Mouse (Mus musculus): ENCODE measurements around the gene Sat2. TPM values are rescaled to one million over a fixed set of nuclear protein-coding genes. Genes with fewer than 3 reads are reported as not detected.

The Sat2 gene
- polyA plus RNA-seq, 1 experiment from 2014 or later: 18.1 TPM

GRCm38 (mm10) chr11:69665457-69665960, 43.7 kb downstream of the Sat2 start:
- no peak for DNase-seq (ENCODE audit: low spot score)
- Histone ChIP-seq H3K4me1 (replicated peaks; ENCODE audit: control insufficient read depth, insufficient read depth, low read length) (peaks cover 15% of the 10 kb centered on the region), H3K36me3 (ENCODE audit: control insufficient read depth, insufficient read depth, low read length) (peaks cover 69% of the 10 kb centered on the region), H3K27ac (ENCODE audit: low read depth) (peak overlapping the region; percentile 38), H3K4me2 (ENCODE audit: low read length) (no peak overlapping the region), H3K9ac (ENCODE audit: low read length) (no peak overlapping the region), H3K27me3 (replicated peaks; ENCODE audit: control insufficient read depth, insufficient read depth, low read length) (no peaks in the 10 kb centered on the region), H3K4me3 (ENCODE audit: low read depth, low read length) (no peak overlapping the region), H3K9me3 (ENCODE audit: control insufficient read depth, low read length) (no peaks in the 10 kb centered on the region)
- WGBS: 78% methylated on average over 9 of the region's 9 CpGs
- ATAC-seq (replicated peaks; ENCODE audit: low FRiP score, low TSS enrichment, low read depth): no peak

- no peak within 1 kb of the TSS for H3K4me2 ChIP-seq (ENCODE audit: low read length)
- H3K36me3 ChIP-seq (ENCODE audit: control insufficient read depth, insufficient read depth, low read length): peaks cover 73% of the 10 kb centered on the region
- H3K27me3 ChIP-seq (replicated peaks; ENCODE audit: control insufficient read depth, insufficient read depth, low read length): no peaks in the 10 kb centered on the region
- 32% methylated on average over 7 of the region's 7 CpGs for WGBS
- peak within 1 kb of the TSS; percentile 38 for H3K27ac ChIP-seq (ENCODE audit: low read depth)
- H3K4me1 ChIP-seq (replicated peaks; ENCODE audit: control insufficient read depth, insufficient read depth, low read length): peaks cover 15% of the 10 kb centered on the region
- no peaks in the 10 kb centered on the region for H3K9me3 ChIP-seq (ENCODE audit: control insufficient read depth, low read length)
- DNase-seq (ENCODE audit: low spot score) (no peak), ATAC-seq (replicated peaks; ENCODE audit: low FRiP score, low TSS enrichment, low read depth) (no peak)
- H3K4me3 ChIP-seq (ENCODE audit: low read depth, low read length): no peak within 1 kb of the TSS
- no peak within 1 kb of the TSS for H3K9ac ChIP-seq (ENCODE audit: low read length)
Measured at GRCm38 (mm10) chr11:69665961-69666664, 44.3 kb downstream of the Sat2 start, which contains the start of gene Cd68. Cd68 (minus strand) TSS chr11:69666153.

- no peaks in the 10 kb centered on the region for H3K9me3 ChIP-seq (ENCODE audit: control insufficient read depth, low read length)
- ATAC-seq (replicated peaks; ENCODE audit: low FRiP score, low TSS enrichment, low read depth) (no peak), DNase-seq (ENCODE audit: low spot score) (no peak)
- no peak overlapping the region for H3K4me3 ChIP-seq (ENCODE audit: low read depth, low read length)
- peaks cover 73% of the 10 kb centered on the region for H3K36me3 ChIP-seq (ENCODE audit: control insufficient read depth, insufficient read depth, low read length)
- H3K4me2 ChIP-seq (ENCODE audit: low read length): no peak overlapping the region
- peaks cover 11% of the 10 kb centered on the region for H3K4me1 ChIP-seq (replicated peaks; ENCODE audit: control insufficient read depth, insufficient read depth, low read length)
- no peak overlapping the region for H3K27ac ChIP-seq (ENCODE audit: low read depth)
- WGBS: 86% methylated on average over 3 of the region's 3 CpGs
- no peak overlapping the region for H3K9ac ChIP-seq (ENCODE audit: low read length)
- no peaks in the 10 kb centered on the region for H3K27me3 ChIP-seq (replicated peaks; ENCODE audit: control insufficient read depth, insufficient read depth, low read length)
Measured at GRCm38 (mm10) chr11:69666665-69667005, 44.8 kb downstream of the Sat2 start.

- H3K9ac ChIP-seq (ENCODE audit: low read length): peak overlapping the region; percentile 100
- WGBS: 1% methylated on average over 57 of the region's 61 CpGs
- peak overlapping the region; percentile 56 for H3K4me3 ChIP-seq (ENCODE audit: low read depth, low read length)
- H3K4me1 ChIP-seq (replicated peaks; ENCODE audit: control insufficient read depth, insufficient read depth, low read length): peaks cover 10% of the 10 kb centered on the region; the same call in 1 of the 2 replicates
- peaks cover 75% of the 10 kb centered on the region for H3K36me3 ChIP-seq (ENCODE audit: control insufficient read depth, insufficient read depth, low read length)
- peak; percentile 96 for DNase-seq (ENCODE audit: low spot score)
- peak overlapping the region; percentile 97 for H3K27ac ChIP-seq (ENCODE audit: low read depth)
- ATAC-seq (replicated peaks; ENCODE audit: low FRiP score, low TSS enrichment, low read depth): peak; percentile 68
- no peaks in the 10 kb centered on the region for H3K27me3 ChIP-seq (replicated peaks; ENCODE audit: control insufficient read depth, insufficient read depth, low read length)
- peak overlapping the region; percentile 76 for H3K4me2 ChIP-seq (ENCODE audit: low read length)
- no peaks in the 10 kb centered on the region for H3K9me3 ChIP-seq (ENCODE audit: control insufficient read depth, low read length)
Measured at GRCm38 (mm10) chr11:69670786-69671725, 49.2 kb downstream of the Sat2 start.

- H3K27me3 ChIP-seq (replicated peaks; ENCODE audit: control insufficient read depth, insufficient read depth, low read length): no peaks in the 10 kb centered on the region
- H3K4me3 ChIP-seq (ENCODE audit: low read depth, low read length): peak overlapping the region; percentile 56
- H3K9me3 ChIP-seq (ENCODE audit: control insufficient read depth, low read length): no peaks in the 10 kb centered on the region
- DNase-seq (ENCODE audit: low spot score): no peak
- peak overlapping the region; percentile 100 for H3K9ac ChIP-seq (ENCODE audit: low read length)
- ATAC-seq (replicated peaks; ENCODE audit: low FRiP score, low TSS enrichment, low read depth): peak; percentile 1
- H3K4me2 ChIP-seq (ENCODE audit: low read length): peak overlapping the region; percentile 76
- peak overlapping the region; percentile 97 for H3K27ac ChIP-seq (ENCODE audit: low read depth)
- peaks cover 10% of the 10 kb centered on the region; the same call in 1 of the 2 replicates for H3K4me1 ChIP-seq (replicated peaks; ENCODE audit: control insufficient read depth, insufficient read depth, low read length)
- H3K36me3 ChIP-seq (ENCODE audit: control insufficient read depth, insufficient read depth, low read length): peaks cover 75% of the 10 kb centered on the region
- WGBS: 0% methylated on average over 42 of the region's 43 CpGs
Measured at GRCm38 (mm10) chr11:69671726-69672124, 49.9 kb downstream of the Sat2 start.

GRCm38 (mm10) chr11:69672211-69672706, 50.4 kb downstream of the Sat2 start, which contains the start of gene Eif4a1:
Eif4a1 (minus strand) TSS chr11:69672423.
- DNase-seq (ENCODE audit: low spot score) (peak; percentile 99), ATAC-seq (replicated peaks; ENCODE audit: low FRiP score, low TSS enrichment, low read depth) (peak; percentile 97)
- no peaks in the 10 kb centered on the region for H3K9me3 ChIP-seq (ENCODE audit: control insufficient read depth, low read length)
- peaks cover 77% of the 10 kb centered on the region for H3K36me3 ChIP-seq (ENCODE audit: control insufficient read depth, insufficient read depth, low read length)
- WGBS: under 1% methylated on average over 36 of the region's 36 CpGs
- H3K27me3 ChIP-seq (replicated peaks; ENCODE audit: control insufficient read depth, insufficient read depth, low read length): no peaks in the 10 kb centered on the region
- peak within 1 kb of the TSS; percentile 97 for H3K27ac ChIP-seq (ENCODE audit: low read depth)
- peak within 1 kb of the TSS; percentile 56 for H3K4me3 ChIP-seq (ENCODE audit: low read depth, low read length)
- peak within 1 kb of the TSS; percentile 76 for H3K4me2 ChIP-seq (ENCODE audit: low read length)
- H3K4me1 ChIP-seq (replicated peaks; ENCODE audit: control insufficient read depth, insufficient read depth, low read length): peaks cover 10% of the 10 kb centered on the region; the same call in 1 of the 2 replicates
- H3K9ac ChIP-seq (ENCODE audit: low read length): peak within 1 kb of the TSS; percentile 100

MicroRNAs encoded within 50 kb of the gene (microRNA counts, 519-probe panel; counts per million panel counts)
- microRNA mmu-miR-1934: not detected
- 3,040 counts per million, percentile 35 among the panel's probes with 10 or more counts for microRNA mmu-miR-467f

Small RNA genes lying within 50 kb of the gene (microRNA-seq; reads per million reads assigned to microRNA genes)
- gene Mir1934: 4.5 reads per million, percentile 32 among the genes with 10 or more reads in this experiment
- gene Mir467f: not detected

Other genes starting within 250 kb of the Sat2 start
- 184 and 197 TPM in 2 replicates for gene Naa38, start 226.5 kb upstream of the Sat2 start, polyA plus RNA-seq (2014; fragmentation: Nextera tagmentation; extraction: Ambion mirVana)
- gene Cyb5d1, start 226.4 kb upstream of the Sat2 start, polyA plus RNA-seq (2014; fragmentation: Nextera tagmentation; extraction: Ambion mirVana): 23.3 and 23.8 TPM in 2 replicates
- 34.8 and 38.4 TPM in 2 replicates for gene Tmem88, start 223.8 kb upstream of the Sat2 start, polyA plus RNA-seq (2014; fragmentation: Nextera tagmentation; extraction: Ambion mirVana)
- 29.1 and 29.6 TPM in 2 replicates for gene Kdm6b, start 208.3 kb upstream of the Sat2 start, polyA plus RNA-seq (2014; fragmentation: Nextera tagmentation; extraction: Ambion mirVana)
- gene Dnah2, start 72.9 kb upstream of the Sat2 start, polyA plus RNA-seq (2014; fragmentation: Nextera tagmentation; extraction: Ambion mirVana): 0.98 and 1.9 TPM in 2 replicates
- gene Efnb3, start 61.8 kb upstream of the Sat2 start, polyA plus RNA-seq (2014; fragmentation: Nextera tagmentation; extraction: Ambion mirVana): 4.0 and 4.9 TPM in 2 replicates
- 26.8 and 31.8 TPM in 2 replicates for gene Wrap53, start 41.8 kb upstream of the Sat2 start, polyA plus RNA-seq (2014; fragmentation: Nextera tagmentation; extraction: Ambion mirVana)
- gene Trp53, start 41.7 kb upstream of the Sat2 start, polyA plus RNA-seq (2014; fragmentation: Nextera tagmentation; extraction: Ambion mirVana): 176 and 192 TPM in 2 replicates
- 7.3 and 8.2 TPM in 2 replicates for gene Atp1b2, start 16.1 kb upstream of the Sat2 start, polyA plus RNA-seq (2014; fragmentation: Nextera tagmentation; extraction: Ambion mirVana)
- not detected in 2 replicates for gene Shbg, start 4.1 kb upstream of the Sat2 start, polyA plus RNA-seq (2014; fragmentation: Nextera tagmentation; extraction: Ambion mirVana)
- gene Fxr2, start 11.0 kb downstream of the Sat2 start, polyA plus RNA-seq (2014; fragmentation: Nextera tagmentation; extraction: Ambion mirVana): 22.6 and 23.0 TPM in 2 replicates
- 0.35 TPM in 1 of 2 replicates, not detected in the other for gene Sox15, start 33.3 kb downstream of the Sat2 start, polyA plus RNA-seq (2014; fragmentation: Nextera tagmentation; extraction: Ambion mirVana)
- gene Mpdu1, start 40.6 kb downstream of the Sat2 start, polyA plus RNA-seq (2014; fragmentation: Nextera tagmentation; extraction: Ambion mirVana): 32.1 and 39.3 TPM in 2 replicates
- gene Cd68, start 44.1 kb downstream of the Sat2 start, polyA plus RNA-seq (2014; fragmentation: Nextera tagmentation; extraction: Ambion mirVana): 12.4 and 16.3 TPM in 2 replicates
- 645 and 692 TPM in 2 replicates for gene Eif4a1, start 50.4 kb downstream of the Sat2 start, polyA plus RNA-seq (2014; fragmentation: Nextera tagmentation; extraction: Ambion mirVana)
- gene Senp3, start 60.1 kb downstream of the Sat2 start, polyA plus RNA-seq (2014; fragmentation: Nextera tagmentation; extraction: Ambion mirVana): 79.1 and 90.8 TPM in 2 replicates
- gene Tnfsf13, start 63.8 kb downstream of the Sat2 start, polyA plus RNA-seq (2014; fragmentation: Nextera tagmentation; extraction: Ambion mirVana): 0.48 TPM in 1 of 2 replicates, not detected in the other
- 8.0 and 9.4 TPM in 2 replicates for gene Tnfsf12, start 73.8 kb downstream of the Sat2 start, polyA plus RNA-seq (2014; fragmentation: Nextera tagmentation; extraction: Ambion mirVana)
- gene Tnfsfm13, start 74.1 kb downstream of the Sat2 start, polyA plus RNA-seq (2014; fragmentation: Nextera tagmentation; extraction: Ambion mirVana): 2.3 and 3.7 TPM in 2 replicates
- gene Polr2a, start 136.6 kb downstream of the Sat2 start, polyA plus RNA-seq (2014; fragmentation: Nextera tagmentation; extraction: Ambion mirVana): 35.2 and 38.7 TPM in 2 replicates
- gene Slc35g3, start 139.9 kb downstream of the Sat2 start, polyA plus RNA-seq (2014; fragmentation: Nextera tagmentation; extraction: Ambion mirVana): not detected in 2 replicates
- 2.8 and 3.3 TPM in 2 replicates for gene Zbtb4, start 143.9 kb downstream of the Sat2 start, polyA plus RNA-seq (2014; fragmentation: Nextera tagmentation; extraction: Ambion mirVana)
- gene Chrnb1, start 173.9 kb downstream of the Sat2 start, polyA plus RNA-seq (2014; fragmentation: Nextera tagmentation; extraction: Ambion mirVana): 3.5 and 4.4 TPM in 2 replicates
- gene Fgf11, start 179.8 kb downstream of the Sat2 start, polyA plus RNA-seq (2014; fragmentation: Nextera tagmentation; extraction: Ambion mirVana): 1.1 and 1.4 TPM in 2 replicates
- gene Tmem102, start 183.6 kb downstream of the Sat2 start, polyA plus RNA-seq (2014; fragmentation: Nextera tagmentation; extraction: Ambion mirVana): 16.1 and 22.9 TPM in 2 replicates
- not detected in 2 replicates for gene Gm39566, start 193.3 kb downstream of the Sat2 start, polyA plus RNA-seq (2014; fragmentation: Nextera tagmentation; extraction: Ambion mirVana)
- gene Spem2, start 196.4 kb downstream of the Sat2 start, polyA plus RNA-seq (2014; fragmentation: Nextera tagmentation; extraction: Ambion mirVana): not detected in 2 replicates
- 0.17 TPM in 1 of 2 replicates, not detected in the other for gene Spem1, start 200.2 kb downstream of the Sat2 start, polyA plus RNA-seq (2014; fragmentation: Nextera tagmentation; extraction: Ambion mirVana)
- 8.5 TPM in 2 replicates for gene Nlgn2, start 215.8 kb downstream of the Sat2 start, polyA plus RNA-seq (2014; fragmentation: Nextera tagmentation; extraction: Ambion mirVana)
- 436 and 455 TPM in 2 replicates for gene Tmem256, start 216.5 kb downstream of the Sat2 start, polyA plus RNA-seq (2014; fragmentation: Nextera tagmentation; extraction: Ambion mirVana)
- gene Plscr3, start 224.4 kb downstream of the Sat2 start, polyA plus RNA-seq (2014; fragmentation: Nextera tagmentation; extraction: Ambion mirVana): 92.1 and 94.4 TPM in 2 replicates
- gene Tnk1, start 236.7 kb downstream of the Sat2 start, polyA plus RNA-seq (2014; fragmentation: Nextera tagmentation; extraction: Ambion mirVana): 10.3 and 12.2 TPM in 2 replicates